Mouse (Mus musculus) urinary bladder, postnatal 14 days (tissue): ENCODE measurements around the gene Med17.
"Not testable (repeated sequence)": the region's sequence is repeated elsewhere in the genome, so short reads cannot be mapped to it uniquely, and the experiment has no call there.

ENCODE experiments used
- DNase-seq: peaks from one replicate; pipeline ENCODE4 v3.0.0; 2021; ENCODE audit warnings: low spot score

The Med17 gene

GRCm38 (mm10) chr9:15279649-15280490, at the start of gene Med17:
Gene Med17 (minus strand): TSS chr9:15279931.
- peak; percentile 94 for DNase-seq

GRCm38 (mm10) chr9:15318170-15318742, 38.5 kb upstream of the Med17 start:
- DNase-seq = no peak

- no peak for DNase-seq
Measured at GRCm38 (mm10) chr9:15317223-15318169, 37.8 kb upstream of the Med17 start.

GRCm38 (mm10) chr9:15316296-15316695, 36.6 kb upstream of the Med17 start:
- not testable (repeated sequence) for DNase-seq

GRCm38 (mm10) chr9:15314619-15315018, 34.9 kb upstream of the Med17 start:
- no peak for DNase-seq

GRCm38 (mm10) chr9:15313633-15314032, 33.9 kb upstream of the Med17 start:
- DNase-seq = no peak

GRCm38 (mm10) chr9:15312054-15312735, 32.5 kb upstream of the Med17 start:
- DNase-seq = no peak

- no peak for DNase-seq
Measured at GRCm38 (mm10) chr9:15310179-15310578, 30.4 kb upstream of the Med17 start.

GRCm38 (mm10) chr9:15309425-15309824, 29.7 kb upstream of the Med17 start:
- no peak for DNase-seq

- no peak for DNase-seq
Measured at GRCm38 (mm10) chr9:15308254-15308653, 28.5 kb upstream of the Med17 start.

- no peak for DNase-seq
Measured at GRCm38 (mm10) chr9:15307257-15307656, 27.5 kb upstream of the Med17 start.

- no peak for DNase-seq
Measured at GRCm38 (mm10) chr9:15306398-15307119, 26.8 kb upstream of the Med17 start, which contains the start of gene 4931406C07Rik. Gene 4931406C07Rik (minus strand): TSS chr9:15306448.

- DNase-seq = peak; percentile 99
Measured at GRCm38 (mm10) chr9:15305503-15306397, 26.0 kb upstream of the Med17 start, which contains the start of gene Taf1d. Gene Taf1d (plus strand): TSS chr9:15306214.

GRCm38 (mm10) chr9:15302881-15303280, 23.1 kb upstream of the Med17 start:
- no peak for DNase-seq

GRCm38 (mm10) chr9:15302006-15302405, 22.3 kb upstream of the Med17 start:
- not testable (repeated sequence) for DNase-seq

- peak; percentile 17 for DNase-seq
Measured at GRCm38 (mm10) chr9:15301399-15301798, 21.7 kb upstream of the Med17 start.

- no peak for DNase-seq
Measured at GRCm38 (mm10) chr9:15300056-15300455, 20.3 kb upstream of the Med17 start.

- DNase-seq = no peak
Measured at GRCm38 (mm10) chr9:15298451-15298850, 18.7 kb upstream of the Med17 start.

GRCm38 (mm10) chr9:15297112-15297511, 17.4 kb upstream of the Med17 start:
- no peak for DNase-seq

- no peak for DNase-seq
Measured at GRCm38 (mm10) chr9:15289251-15289650, 9.5 kb upstream of the Med17 start.
